Mouse (Mus musculus) thymus, postnatal 36 days (tissue): ENCODE measurements around the gene Tenm4.

ENCODE experiments used
- DNase-seq, 2 experiments: peaks; one replicate each; pipeline ENCODE4 v3.0.0; 2022; ENCODE audit warnings: mixed read lengths in 2 of 2

Tenm4 gene

DNA sequence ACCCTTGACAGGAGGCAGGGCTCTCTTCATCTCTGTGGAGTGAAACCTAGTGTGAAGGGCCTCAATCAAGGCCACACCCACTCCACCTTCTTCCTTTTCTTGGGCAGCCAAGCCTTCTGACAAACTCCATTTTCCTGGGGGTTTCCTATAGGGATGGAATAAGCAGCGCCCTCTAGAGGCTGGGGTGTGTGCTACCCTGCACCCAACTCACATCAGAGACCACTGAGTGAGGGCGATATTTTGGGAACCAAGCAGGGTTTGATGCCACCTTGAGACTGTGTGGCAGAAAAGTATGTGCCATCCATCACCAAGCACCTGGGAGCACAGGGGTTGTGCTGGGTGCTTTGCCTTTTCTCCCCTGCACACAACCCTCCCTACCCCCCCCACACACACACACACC lies 483.2 kb downstream of the Tenm4 start:
- DNase-seq = no peak

DNA sequence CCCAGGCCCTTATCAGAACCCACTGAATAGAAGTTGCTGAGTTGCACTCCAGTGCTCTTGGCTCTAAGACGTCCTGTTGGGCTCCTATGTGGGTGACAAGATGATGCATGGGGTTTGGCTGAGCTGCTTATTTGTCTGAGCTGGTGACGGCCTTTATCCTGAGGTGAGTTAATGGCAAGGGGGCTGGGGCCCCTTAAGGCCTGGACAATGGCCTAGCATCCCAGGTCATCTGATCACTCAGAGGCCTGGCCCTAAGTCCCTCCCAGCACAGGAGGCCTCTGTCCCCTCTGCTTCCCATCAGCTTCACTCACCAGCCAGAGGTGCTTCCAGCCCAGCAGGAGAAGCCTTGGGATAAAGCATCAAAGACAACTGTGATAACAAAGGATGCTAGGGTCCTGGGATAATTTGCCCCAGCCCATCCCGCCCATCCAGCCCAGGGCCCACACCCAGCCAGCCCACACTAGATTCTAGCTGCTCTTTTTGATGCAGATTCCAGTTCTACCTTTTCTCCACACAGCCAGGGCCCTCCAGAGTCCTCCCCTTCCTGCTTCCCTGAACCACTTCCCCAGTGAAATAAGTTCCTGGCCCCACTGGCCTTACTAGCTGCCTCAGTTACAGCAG lies 484.2 kb downstream of the Tenm4 start:
- DNase-seq = no peak

DNA sequence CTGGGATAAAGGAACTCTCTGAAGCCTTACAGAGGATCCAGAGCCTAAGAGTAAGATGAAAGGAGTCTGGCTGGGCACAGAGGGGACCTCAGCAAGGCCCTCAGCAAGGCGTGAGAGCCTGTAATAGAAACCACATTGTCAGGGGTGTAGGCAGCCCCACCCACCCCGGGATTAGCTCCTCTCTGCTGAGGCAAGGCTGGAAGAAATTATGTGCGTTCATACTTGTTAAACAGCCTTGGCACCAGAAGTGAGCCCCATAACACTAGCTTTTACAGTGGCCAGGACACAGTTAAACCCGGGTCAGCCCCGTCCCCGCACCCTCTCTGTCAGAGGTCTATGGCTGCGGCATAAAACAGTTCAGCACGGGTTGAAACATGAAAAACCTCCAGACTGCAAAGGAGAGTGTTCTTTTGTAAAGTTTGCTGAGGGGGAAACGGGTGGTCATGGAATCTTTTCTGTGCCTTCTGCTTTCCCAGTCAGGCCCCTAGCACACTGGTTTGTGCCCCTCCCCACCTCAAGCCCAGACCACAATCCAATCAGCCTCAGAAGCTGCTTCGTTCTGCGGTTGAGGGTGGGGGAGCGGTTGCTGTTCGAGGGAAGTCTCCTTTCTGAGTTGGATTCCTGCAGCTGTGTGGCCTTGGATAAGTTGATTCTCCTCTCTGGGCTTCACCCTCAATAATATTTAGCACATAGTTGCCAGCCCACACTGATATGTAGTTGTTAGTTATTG lies 486.2 kb downstream of the Tenm4 start:
- DNase-seq = no peak

DNA sequence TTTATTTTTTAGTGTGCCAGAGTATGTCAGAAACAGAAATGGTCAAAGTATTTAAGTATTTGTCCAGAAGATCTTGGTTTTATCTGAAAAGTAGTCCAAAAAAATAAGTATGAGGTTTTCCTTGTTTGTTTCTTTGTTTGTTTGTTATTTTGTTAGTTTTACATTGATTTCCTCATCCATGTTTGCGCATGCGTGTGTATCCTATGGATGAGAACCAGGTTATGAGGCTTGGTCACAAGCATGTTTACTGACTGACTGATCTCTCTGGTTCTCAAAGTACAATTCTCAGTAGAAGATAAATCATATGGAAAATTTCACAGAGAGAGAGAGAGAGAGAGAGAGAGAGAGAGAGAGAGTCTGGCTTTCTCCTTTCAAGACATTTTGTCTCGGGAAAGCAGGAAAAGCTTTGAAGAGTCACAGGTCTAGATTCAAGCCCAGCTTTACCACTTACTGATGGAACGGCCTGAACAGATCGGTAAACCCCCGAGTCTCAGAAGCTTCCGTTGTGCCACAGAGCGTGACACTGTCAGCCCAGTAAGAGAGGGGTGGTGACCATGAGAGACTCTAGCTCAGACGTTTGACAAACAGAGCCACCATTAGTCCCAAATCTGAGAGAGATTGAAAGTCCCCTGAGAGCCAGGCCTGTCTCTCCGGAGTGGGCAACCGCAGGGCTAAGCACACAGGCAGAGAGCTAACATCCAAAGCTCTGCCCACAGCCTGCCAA lies 487.0 kb downstream of the Tenm4 start:
- DNase-seq = no peak

DNA sequence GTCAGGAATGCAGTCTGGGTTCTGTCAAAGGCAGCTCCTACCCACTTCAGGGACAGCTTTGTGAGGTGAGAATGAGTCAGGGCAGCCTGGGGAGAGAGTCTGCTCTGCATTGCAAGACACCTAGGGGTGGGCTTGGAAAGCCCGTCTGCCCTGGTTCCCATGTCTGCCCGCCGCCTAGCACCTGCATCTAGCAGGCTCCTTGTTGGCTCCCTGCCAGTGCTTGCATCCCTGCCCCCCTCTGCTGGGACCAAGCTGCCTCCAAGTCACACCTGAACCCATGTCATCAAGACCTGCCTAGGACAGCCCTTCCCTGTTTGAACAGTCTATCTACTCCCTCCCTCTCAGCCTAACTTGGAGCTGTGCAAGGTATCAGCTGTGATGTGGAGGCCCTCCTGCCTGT lies 489.9 kb downstream of the Tenm4 start:
- no peak for DNase-seq

DNA sequence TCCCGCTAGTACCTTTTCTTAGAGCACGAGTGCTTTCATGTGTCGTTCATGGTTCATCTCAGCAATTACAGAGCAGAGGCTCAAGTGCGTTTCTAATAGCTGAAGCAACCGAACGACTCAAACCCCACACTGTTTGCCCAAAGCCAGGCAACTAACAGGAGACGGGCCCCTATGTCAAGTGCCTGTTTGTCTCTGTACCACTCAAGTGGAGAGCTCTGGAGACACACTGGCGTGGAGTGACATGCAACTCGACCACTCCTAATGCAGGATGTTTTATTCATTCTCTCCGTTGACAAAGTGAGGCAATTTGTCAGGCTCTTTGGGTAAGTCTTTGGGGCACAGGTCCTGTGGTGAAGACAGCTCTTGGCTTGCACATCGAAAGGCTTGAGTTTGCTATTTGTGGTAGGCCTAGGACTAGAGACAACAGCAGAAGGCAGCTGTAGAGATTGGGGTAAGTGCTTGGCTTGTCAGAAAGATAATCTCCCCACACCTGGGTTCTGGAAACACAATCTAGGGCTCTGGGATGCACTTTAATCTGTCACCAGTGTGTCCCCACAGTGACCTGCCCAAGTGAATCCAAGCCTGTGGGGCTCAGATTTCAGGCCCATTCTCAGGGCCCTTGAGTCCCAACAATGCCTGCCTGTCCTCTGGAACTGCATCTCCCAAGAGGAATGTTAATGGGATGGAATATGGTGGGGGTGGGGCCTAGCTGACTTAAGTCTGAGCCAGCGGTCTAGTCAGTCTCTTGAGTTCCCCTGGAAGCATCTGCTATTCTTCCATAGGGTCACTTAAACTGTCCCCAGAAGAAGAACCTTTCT lies 490.5 kb downstream of the Tenm4 start:
- DNase-seq = no peak

DNA sequence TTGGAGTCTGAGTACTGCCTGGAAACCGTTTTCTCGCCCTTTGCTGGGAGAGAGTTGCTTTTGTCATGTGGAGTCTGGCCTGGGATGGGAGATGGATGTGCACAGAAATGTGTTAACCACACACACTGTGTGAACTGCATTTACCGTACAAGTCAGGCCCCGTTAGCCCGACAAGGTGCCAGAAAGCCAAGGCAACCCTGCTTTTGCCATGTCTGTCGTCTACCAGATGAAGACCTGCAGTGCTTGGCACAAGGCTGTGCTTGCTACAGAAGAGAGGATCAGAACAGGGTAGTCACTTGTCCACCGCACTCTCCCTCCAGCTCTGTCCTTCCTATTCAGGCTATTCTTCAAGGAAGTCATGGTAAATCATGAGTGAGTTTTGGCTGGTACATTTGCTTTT lies 492.3 kb downstream of the Tenm4 start:
- no peak for DNase-seq

DNA sequence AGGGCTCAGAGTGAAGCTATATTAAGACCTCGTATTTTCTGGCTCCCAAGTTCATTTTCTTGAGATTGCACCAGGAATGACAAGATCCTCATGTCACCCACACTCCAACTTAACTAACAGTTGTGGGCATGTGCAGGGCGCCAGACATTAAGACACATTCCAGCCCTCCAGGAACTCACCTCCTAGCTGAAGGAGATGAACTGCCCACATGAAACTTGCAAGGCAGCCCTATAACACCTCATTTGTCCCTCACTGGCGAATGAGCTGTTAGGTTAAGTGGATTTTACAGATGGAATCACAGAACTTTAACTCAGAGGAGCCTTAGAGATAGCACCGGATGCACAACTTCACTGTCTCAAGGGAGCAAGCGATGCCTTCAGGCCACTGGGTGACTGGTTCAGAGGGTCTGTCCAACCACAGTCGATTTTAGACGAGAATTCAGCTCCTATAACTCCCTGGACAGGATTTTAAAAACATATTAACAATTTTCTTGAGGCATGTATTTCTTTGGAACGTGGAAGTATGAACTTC lies 495.4 kb downstream of the Tenm4 start:
- DNase-seq = no peak

DNA sequence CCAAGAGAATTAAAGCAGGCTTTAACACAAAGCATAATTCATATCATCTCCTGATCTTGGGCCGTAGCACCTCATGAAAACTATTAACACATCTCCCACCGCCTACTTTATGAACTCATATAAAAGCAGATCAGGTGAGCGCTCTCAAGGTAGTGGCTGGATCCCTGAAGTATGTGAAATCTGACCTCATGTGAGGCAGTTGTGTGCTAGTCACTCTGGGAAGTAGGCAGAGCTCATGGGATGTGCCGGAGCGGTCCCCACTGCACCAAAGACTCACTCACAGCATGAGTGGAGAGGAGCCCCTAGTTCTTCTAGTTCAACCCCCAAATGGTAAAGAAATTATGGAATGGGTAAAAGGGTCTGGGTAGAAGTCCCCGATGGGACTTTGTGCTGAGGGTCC lies 496.6 kb downstream of the Tenm4 start:
- DNase-seq = no peak

DNA sequence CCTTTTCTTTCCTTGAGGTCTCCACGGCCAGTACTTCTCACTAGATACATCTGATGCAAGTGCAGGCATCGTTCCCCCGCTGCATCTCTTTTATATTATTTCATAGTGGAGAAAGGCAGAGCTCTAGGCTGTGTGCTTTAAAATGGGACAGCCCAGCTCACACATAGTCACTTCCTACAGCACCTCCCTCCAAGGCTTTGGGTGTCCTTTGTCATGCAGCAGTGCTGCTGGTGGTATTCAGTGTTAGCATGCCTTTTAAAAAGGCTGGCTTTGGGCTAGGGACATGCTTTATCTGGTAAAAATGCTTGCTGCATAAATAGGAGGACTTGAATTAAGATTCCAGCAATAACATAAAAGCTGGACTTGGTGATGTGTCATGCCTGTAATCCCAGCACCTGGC lies 499.0 kb downstream of the Tenm4 start:
- DNase-seq = no peak

DNA sequence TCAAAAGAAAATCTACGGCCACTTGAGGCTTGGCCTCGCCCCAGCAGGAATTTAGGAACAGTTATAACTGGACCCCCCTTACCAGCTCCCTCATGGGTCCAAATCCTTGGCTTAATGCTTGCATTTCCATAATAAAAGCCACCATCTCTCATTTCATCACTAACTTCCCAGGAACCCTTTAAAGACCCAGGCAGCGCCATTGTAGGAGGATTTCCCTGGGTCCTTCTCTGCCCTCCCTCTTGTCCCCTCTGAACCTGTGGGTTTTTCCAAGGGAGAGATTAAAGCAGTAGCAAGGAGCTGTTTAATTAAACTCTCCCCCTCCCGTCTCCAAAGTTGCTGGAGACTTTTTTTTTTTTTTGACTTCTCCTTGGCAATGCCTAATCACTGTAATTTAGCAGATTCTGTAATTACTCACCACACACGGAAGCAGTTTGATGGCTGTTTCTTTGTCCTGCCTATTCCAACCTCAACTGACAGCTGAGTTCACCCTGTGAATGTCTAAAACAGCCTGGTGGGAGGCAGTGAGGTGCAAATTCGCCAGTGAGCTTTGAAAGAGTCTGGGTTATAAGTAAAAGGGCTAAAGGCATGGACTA lies 501.4 kb downstream of the Tenm4 start:
- no peak for DNase-seq

DNA sequence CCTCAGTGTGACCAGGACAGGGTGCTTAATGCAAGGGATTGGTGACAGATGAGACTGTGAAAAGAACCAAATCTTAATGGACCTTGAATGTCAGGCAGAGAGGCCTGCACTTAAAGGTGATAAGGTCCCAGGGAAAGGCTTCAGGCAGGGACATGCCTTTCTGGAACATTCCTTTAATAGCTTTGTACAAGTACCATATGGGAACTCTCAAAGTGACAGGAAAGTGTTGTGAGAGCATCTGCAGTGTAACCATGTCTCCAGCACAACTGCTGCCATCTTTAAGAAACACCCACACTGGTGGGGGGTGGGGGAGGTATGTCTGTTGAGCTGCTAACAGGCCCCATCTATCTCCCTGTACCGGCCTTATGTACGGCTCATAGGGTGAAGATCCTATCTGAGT lies 506.0 kb downstream of the Tenm4 start:
- no peak for DNase-seq

DNA sequence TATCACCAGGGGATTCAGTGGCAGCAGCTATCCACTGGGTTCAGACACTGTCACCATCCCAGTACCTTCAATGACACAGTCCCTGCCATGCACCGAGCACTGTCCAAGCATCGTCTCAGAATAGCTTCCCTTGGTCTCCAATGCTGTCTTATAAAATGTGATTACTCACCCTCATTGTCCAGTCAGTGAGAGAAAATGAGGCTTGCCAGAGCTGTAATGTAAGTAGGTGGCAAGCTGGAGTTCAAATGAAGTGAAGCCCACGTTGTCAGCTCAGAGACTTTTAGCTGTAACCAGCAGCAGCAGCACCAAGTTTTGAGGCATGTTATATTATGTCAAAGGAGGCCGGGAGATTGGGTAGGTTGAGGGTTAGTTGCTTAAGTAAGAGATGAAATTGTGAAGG lies 507.2 kb downstream of the Tenm4 start:
- no peak for DNase-seq

DNA sequence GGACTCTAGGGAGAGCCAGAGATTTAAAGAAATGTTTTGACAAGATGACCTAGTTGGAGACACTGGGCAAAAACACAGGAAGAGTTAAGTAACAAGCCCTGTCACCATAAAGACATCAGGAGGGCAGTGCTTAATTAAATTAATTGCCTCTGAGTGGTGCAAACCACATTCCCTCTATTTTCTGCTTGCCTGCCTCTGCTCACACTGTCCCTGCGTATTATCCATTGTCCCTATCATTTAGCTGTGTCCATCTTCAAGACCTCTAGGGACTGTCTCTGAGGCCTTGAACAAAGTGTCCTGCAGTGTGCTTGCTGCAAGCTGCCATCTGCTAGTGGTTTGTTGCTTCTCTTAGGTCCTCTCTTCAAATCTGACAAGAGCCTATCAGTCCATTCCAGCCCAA lies 508.7 kb downstream of the Tenm4 start:
- no peak for DNase-seq

DNA sequence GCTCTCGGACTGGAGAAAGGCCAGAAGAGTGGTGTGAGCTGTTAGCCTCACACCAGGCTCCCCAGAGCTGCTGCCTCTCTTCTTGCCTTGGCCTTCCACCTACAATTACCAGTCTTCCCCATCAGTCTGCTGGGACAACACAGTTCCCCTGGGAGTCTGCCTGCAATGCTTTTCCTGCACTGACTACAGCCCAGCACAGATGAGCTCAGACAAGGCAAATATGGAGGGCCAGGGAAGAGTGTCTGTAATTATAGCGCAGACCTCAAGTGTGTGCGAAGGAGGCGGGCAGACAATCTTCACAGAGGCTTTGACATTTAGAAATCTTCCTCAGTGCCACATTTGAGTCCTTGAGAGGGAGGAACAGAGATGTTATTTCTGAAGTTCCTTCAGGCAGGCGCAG lies 509.4 kb downstream of the Tenm4 start:
- DNase-seq = no peak

DNA sequence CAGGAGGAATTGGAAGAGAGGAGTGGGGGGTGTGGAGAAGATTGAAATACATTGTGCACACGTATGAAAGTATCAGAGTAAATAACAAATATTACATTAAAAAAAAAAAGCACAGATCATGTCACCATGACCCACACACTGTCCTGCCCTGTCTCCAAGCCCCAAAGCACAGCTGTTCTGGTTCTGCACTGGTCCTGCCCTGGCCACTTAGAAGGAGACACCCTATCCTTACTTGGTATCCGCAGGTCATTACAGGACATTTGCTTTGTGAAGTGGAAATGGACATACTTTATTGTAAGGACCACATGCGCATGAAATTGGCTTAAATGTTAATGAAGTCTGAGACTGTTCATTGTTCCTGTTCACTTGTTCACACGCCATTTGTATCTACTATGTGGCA lies 510.8 kb downstream of the Tenm4 start:
- no peak for DNase-seq

DNA sequence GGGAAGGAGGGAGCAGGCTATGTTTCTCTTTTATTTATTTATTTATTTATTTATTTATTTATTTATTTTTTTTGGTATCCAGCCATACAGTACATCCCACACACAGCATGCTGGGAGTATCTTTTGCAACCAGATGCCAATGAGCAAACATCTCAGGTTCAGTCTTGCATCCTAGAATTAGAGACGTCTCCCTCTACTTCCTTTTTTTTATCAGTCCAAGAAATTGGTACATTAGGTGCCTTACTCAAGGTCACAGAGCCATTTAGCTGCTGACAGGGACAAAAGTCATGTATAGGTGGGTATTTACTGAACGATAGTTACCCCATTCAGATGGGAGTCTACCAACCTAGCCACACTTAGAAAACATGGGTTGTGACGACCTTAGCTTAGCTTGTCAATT lies 517.1 kb downstream of the Tenm4 start:
- DNase-seq = no peak

DNA sequence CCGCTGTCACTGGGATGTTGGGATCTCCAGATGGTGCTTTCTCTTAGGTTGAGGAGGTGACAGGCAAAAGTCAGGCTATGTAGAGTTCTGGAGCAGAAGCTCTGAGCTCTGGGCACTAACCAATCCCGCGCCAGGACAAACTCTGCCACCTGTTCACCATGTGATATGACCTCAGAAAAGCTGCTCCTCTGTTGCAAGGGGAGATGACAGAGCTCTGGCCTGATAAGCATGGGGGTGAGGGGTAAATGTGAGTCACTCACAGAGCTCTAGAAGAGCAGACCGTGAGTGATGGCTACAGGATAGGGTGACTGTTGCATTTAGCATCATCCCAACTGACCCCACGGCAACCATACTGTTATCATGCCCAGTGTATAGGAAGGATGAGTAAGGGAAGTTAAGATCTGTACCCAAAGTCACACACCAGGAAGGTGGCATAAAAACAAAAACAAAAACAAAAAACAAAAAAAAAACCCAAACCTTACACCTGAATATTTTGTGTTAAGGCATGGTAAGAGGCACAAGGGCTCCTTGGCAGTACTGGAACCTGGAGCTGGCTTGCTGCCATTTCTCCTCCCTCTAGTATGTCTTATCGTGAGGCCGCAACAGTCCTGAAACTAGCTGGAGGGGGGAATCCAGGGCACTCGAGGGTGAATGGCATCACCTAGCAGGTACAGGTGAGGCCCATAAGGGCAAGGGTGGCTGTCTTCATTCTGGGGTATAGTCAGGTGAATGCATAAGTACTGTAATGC lies 530.2 kb downstream of the Tenm4 start:
- DNase-seq = no peak

DNA sequence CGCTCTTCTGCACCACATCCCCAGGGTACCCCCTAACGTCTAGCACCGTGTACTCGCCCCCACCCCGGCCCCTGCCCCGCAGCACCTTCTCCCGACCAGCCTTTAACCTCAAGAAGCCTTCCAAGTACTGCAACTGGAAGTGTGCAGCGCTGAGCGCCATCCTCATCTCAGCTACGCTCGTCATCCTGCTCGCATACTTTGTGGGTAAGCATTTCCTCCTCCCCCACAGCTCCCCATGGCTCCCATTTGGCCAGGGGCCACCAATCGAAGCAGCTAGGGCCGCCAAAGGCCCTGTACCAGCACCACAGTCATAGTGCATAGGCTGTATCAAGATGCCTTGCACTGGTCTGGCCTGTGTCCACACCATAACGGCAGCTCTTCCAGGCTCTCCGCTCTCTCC lies 532.9 kb downstream of the Tenm4 start:
- no peak for DNase-seq

DNA sequence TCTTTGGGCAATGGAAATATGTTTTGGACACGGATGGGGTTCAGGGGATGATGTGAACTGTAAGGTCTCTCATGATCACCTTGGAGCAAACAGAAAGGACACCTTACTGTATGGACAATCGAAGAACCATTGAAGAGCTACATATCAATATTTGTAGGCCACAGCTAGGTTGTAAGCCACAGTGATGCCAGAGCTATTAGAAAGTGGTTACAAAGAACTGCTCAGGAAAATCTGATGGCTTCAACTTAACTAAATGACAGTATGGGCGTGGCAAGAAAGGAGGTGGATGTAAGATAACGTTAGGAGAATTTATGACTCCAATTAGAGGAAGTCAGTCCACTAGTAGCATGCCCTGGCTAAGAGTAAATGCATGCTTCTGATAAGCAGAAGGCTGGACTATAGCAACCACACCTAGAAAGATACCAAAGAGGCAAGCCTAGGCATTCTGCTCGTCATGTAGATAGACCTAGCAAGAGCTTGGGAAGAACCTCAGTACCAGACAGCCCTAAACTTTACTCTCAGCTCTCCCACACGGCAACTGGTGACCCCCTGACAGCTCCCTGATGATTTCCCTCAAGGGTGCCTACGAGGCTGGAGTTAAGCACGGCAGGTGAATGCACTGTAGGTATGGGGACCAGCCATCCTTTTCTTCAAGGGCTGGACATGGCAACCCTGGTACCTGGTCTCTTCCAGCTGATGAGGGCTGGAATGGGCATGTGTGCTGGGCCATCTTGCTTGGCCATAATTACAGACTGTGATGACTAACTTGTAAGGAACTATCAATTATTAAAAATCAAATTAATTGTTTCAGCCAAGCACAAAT lies 534.5 kb downstream of the Tenm4 start:
- DNase-seq = no peak

DNA sequence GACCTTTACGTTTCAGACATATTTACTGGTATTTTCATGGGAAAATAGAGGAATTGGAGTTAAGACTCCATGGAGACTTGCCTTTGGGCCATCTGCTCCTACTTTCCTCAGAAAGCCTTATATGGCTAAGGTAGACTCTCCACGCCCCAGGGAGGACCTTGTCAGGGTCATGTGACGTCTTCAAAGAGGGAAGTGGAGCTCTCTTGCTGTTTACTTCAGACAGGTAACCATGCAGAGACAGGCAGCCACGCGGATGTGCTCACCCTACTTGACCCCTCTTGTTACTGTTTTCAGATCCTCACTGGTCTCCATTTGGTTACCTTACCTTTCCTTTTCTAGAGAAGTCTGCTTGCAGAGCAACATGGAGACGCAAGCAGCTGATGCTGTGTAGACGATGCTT lies 535.5 kb downstream of the Tenm4 start:
- DNase-seq = no peak
